Mouse (Mus musculus): Measurements from ENCODE around the gene Ntrk3. TPM values are rescaled to one million over a fixed set of nuclear protein-coding genes. Genes with fewer than 3 reads are reported as not detected.

Gene Ntrk3
- polyA plus RNA-seq, 1 experiment from 2014 or later: 0.64 TPM

GRCm38 (mm10) chr7:78515042-78515609 is 222.7 kb downstream of the Ntrk3 start:
- Histone ChIP-seq H3K27ac (no peak overlapping the region), H3K9ac (replicated peaks) (no peak overlapping the region), H3K4me3 (replicated peaks) (no peak overlapping the region), H3K27me3 (peaks cover 79% of the 10 kb centered on the region), H3K36me3 (no peaks in the 10 kb centered on the region), H3K9me3 (no peaks in the 10 kb centered on the region), H3K4me2 (no peak overlapping the region), H3K4me1 (replicated peaks) (0 out of 2 replicates have a peak, but pooled peaks cover 9% of the 10 kb centered on the region)
- 29% methylated on average over 7 of the region's 7 CpGs for WGBS
- ATAC-seq (ENCODE audit: insufficient number of reproducible peaks, insufficient read depth, low FRiP score, low TSS enrichment, low read depth): no peak; the same call in 1 of the 2 replicates

DNA sequence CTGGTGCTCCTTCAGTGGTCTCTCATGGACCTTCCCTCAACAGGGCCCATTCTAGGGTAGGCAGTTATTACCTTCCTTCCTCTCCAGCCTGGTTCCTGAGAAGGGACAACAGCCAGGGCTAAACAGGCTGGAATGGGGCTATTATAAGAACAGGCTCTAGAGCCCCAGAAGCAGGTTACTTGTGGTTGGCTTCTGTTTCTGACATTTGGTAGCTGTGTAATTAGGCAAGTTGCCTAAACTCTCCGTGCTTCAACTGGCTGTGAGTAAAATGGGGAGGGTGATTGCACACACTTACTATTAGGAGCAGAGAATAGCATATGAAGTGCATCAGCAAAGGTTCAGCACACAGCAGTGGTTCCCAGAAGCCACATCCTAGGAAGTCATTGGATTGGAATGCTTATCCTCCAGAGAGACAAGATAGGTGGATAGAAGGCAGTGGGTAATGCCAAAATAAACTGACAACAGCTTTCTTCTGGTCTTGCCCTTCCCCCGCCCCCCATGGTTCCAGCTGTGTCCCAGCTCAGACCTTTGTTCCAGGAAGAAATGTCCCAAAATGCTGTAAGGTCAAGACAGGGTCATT is 230.7 kb downstream of the Ntrk3 start:
- no peak for ATAC-seq (ENCODE audit: insufficient number of reproducible peaks, insufficient read depth, low FRiP score, low TSS enrichment, low read depth)
- Histone ChIP-seq H3K27me3 (peaks cover 51% of the 10 kb centered on the region), H3K27ac (no peak overlapping the region), H3K4me3 (replicated peaks) (no peak overlapping the region), H3K4me1 (replicated peaks) (no peaks in the 10 kb centered on the region), H3K9me3 (no peaks in the 10 kb centered on the region), H3K9ac (replicated peaks) (no peak overlapping the region), H3K4me2 (no peak overlapping the region), H3K36me3 (no peaks in the 10 kb centered on the region)
- 73% methylated on average over 2 of the region's 2 CpGs for WGBS

- Histone ChIP-seq H3K4me3 (replicated peaks) (no peak overlapping the region), H3K27me3 (peaks cover 5% of the 10 kb centered on the region), H3K27ac (no peak overlapping the region), H3K4me2 (no peak overlapping the region), H3K36me3 (no peaks in the 10 kb centered on the region), H3K9ac (replicated peaks) (no peak overlapping the region), H3K4me1 (replicated peaks) (no peaks in the 10 kb centered on the region), H3K9me3 (no peaks in the 10 kb centered on the region)
- 85% methylated on average over 5 of the region's 5 CpGs for WGBS
- no peak for ATAC-seq (ENCODE audit: insufficient number of reproducible peaks, insufficient read depth, low FRiP score, low TSS enrichment, low read depth)
These were observed 236.9 kb downstream of the Ntrk3 start for GRCm38 (mm10) chr7:78500863-78501262.

DNA sequence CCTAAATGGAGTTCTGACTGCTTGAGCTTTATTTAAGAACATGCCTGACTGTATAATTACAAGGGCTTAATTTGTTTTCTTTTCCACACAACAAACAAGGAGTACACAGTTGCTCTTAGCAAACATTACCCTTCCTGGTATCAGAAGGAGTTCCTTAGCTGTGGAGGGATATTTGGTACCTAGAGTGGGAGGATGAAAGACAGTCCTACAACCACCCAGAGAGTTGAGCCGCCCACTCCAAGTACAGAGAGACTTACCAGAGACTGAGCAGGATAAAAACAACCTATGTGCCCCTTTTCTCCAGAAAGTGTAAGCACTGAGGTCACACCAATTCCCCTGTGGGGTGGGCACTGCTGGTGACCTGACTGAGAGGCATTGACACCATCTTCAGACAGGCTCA is 237.8 kb downstream of the Ntrk3 start:
- no peak for ATAC-seq (ENCODE audit: insufficient number of reproducible peaks, insufficient read depth, low FRiP score, low TSS enrichment, low read depth)
- Histone ChIP-seq H3K36me3 (no peaks in the 10 kb centered on the region), H3K4me3 (replicated peaks) (no peak overlapping the region), H3K9me3 (no peaks in the 10 kb centered on the region), H3K4me2 (no peak overlapping the region), H3K27ac (no peak overlapping the region), H3K27me3 (peaks cover 4% of the 10 kb centered on the region), H3K9ac (replicated peaks) (no peak overlapping the region), H3K4me1 (replicated peaks) (no peaks in the 10 kb centered on the region)
- 86% methylated on average over 1 of the region's 1 CpGs for WGBS

DNA sequence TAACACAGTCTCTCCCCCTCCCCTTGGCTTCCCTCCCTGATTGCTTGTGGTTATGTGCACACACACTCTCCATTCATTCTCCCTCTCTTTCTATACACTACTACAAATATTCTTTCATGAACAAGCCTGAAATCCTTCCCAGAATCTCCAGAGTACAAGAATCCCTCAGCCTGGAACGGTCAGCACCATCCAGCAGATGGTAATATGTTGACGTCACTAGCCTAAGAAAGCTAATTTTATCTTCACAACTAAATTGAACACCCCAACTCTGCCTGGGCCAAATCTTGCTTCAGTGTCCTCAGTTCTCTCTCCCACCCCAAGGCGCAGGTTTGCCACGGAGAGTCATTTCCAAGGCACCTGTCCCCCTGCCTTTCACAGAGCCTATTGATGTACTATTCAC is 239.5 kb downstream of the Ntrk3 start:
- no peak overlapping the region for H3K27ac ChIP-seq
- no peak overlapping the region for H3K4me2 ChIP-seq
- no peaks in the 10 kb centered on the region for H3K4me1 ChIP-seq (replicated peaks)
- H3K9ac ChIP-seq (replicated peaks): no peak overlapping the region
- H3K27me3 ChIP-seq: peaks cover 4% of the 10 kb centered on the region; the same call in 1 of the 2 replicates
- WGBS: 77% methylated on average over 4 of the region's 4 CpGs
- H3K4me3 ChIP-seq (replicated peaks): no peak overlapping the region
- no peaks in the 10 kb centered on the region for H3K9me3 ChIP-seq
- no peaks in the 10 kb centered on the region for H3K36me3 ChIP-seq
- no peak for ATAC-seq (ENCODE audit: insufficient number of reproducible peaks, insufficient read depth, low FRiP score, low TSS enrichment, low read depth)

DNA sequence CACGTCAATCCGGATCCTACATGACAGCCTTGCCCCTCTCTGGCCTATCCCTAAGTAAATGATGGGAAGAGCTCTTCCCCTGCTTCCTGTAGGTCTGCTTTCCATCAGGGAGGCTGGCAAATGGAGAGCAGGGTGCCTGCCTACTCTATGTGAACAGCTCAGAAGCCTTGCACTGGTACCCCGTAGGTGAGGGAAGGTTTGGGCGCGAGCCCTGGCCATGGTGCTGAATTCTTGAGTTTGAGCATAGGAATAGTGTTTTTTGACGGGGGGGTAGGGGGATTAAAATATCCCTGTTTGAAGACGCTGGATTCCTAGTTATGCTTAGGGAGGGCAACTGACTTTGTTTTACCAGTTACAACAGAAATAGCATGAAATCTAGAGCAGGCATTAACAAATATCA is 240.0 kb downstream of the Ntrk3 start:
- H3K4me1 ChIP-seq (replicated peaks): no peaks in the 10 kb centered on the region
- no peak overlapping the region for H3K4me2 ChIP-seq
- no peak for ATAC-seq (ENCODE audit: insufficient number of reproducible peaks, insufficient read depth, low FRiP score, low TSS enrichment, low read depth)
- H3K27me3 ChIP-seq: peaks cover 4% of the 10 kb centered on the region; the same call in 1 of the 2 replicates
- no peak overlapping the region for H3K4me3 ChIP-seq (replicated peaks)
- H3K36me3 ChIP-seq: no peaks in the 10 kb centered on the region
- H3K9me3 ChIP-seq: no peaks in the 10 kb centered on the region
- no peak overlapping the region for H3K9ac ChIP-seq (replicated peaks)
- H3K27ac ChIP-seq: no peak overlapping the region
- 44% methylated on average over 7 of the region's 7 CpGs for WGBS

GRCm38 (mm10) chr7:78493591-78493990 is 244.2 kb downstream of the Ntrk3 start:
- no peak for ATAC-seq (ENCODE audit: insufficient number of reproducible peaks, insufficient read depth, low FRiP score, low TSS enrichment, low read depth)
- WGBS: 90% methylated on average over 7 of the region's 7 CpGs

GRCm38 (mm10) chr7:78491176-78491575 is 246.6 kb downstream of the Ntrk3 start:
- Histone ChIP-seq H3K4me2 (no peak overlapping the region), H3K9me3 (no peaks in the 10 kb centered on the region), H3K36me3 (no peaks in the 10 kb centered on the region), H3K27ac (no peak overlapping the region), H3K4me3 (replicated peaks) (no peak overlapping the region), H3K9ac (replicated peaks) (no peak overlapping the region), H3K4me1 (replicated peaks) (no peaks in the 10 kb centered on the region), H3K27me3 (no peaks in the 10 kb centered on the region)
- no peak for ATAC-seq (ENCODE audit: insufficient number of reproducible peaks, insufficient read depth, low FRiP score, low TSS enrichment, low read depth)
- WGBS: 40% methylated on average over 7 of the region's 7 CpGs

More at GRCm38 (mm10) chr7:78493591-78493990, 244.2 kb downstream of the Ntrk3 start:
- H3K9ac ChIP-seq (replicated peaks): no peak overlapping the region
- no peaks in the 10 kb centered on the region for H3K27me3 ChIP-seq
- no peaks in the 10 kb centered on the region for H3K36me3 ChIP-seq
- H3K9me3 ChIP-seq: no peaks in the 10 kb centered on the region
- no peaks in the 10 kb centered on the region for H3K4me1 ChIP-seq (replicated peaks)
- no peak overlapping the region for H3K4me3 ChIP-seq (replicated peaks)
- H3K27ac ChIP-seq: no peak overlapping the region
- H3K4me2 ChIP-seq: no peak overlapping the region

DNA sequence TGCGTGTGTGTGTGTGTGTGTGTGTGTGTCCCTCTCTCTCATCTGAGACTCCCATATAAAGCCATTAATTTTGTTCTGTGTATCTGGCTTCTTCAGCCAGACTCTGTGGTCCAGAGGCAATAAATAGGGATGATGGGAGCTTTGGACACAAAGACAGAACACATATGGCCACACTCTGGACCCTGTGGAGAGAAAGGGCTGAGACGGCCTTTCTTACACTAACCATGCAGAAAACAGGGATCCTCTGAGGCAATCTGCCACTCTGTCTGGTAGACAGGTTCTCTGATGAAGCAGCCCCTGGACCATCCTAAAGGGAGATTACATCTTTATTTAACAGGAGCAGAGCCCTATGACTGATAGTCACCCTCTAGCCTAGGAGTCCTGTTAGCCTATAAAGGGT is 253.5 kb downstream of the Ntrk3 start:
- H3K4me1 ChIP-seq (replicated peaks): no peaks in the 10 kb centered on the region
- H3K27ac ChIP-seq: no peak overlapping the region
- H3K9me3 ChIP-seq: no peaks in the 10 kb centered on the region
- no peak overlapping the region for H3K4me2 ChIP-seq
- no peak overlapping the region for H3K9ac ChIP-seq (replicated peaks)
- no peaks in the 10 kb centered on the region for H3K36me3 ChIP-seq
- ATAC-seq (ENCODE audit: insufficient number of reproducible peaks, insufficient read depth, low FRiP score, low TSS enrichment, low read depth): no peak
- no peak overlapping the region for H3K4me3 ChIP-seq (replicated peaks)
- 85% methylated on average over 2 of the region's 2 CpGs for WGBS
- no peaks in the 10 kb centered on the region for H3K27me3 ChIP-seq

GRCm38 (mm10) chr7:78483729-78484128 is 254.1 kb downstream of the Ntrk3 start:
- 83% methylated on average over 3 of the region's 3 CpGs for WGBS
- no peaks in the 10 kb centered on the region for H3K4me1 ChIP-seq (replicated peaks)
- H3K36me3 ChIP-seq: no peaks in the 10 kb centered on the region
- H3K9ac ChIP-seq (replicated peaks): no peak overlapping the region
- no peak overlapping the region for H3K27ac ChIP-seq
- no peak for ATAC-seq (ENCODE audit: insufficient number of reproducible peaks, insufficient read depth, low FRiP score, low TSS enrichment, low read depth)
- no peak overlapping the region for H3K4me2 ChIP-seq
- no peaks in the 10 kb centered on the region for H3K9me3 ChIP-seq
- no peaks in the 10 kb centered on the region for H3K27me3 ChIP-seq
- H3K4me3 ChIP-seq (replicated peaks): no peak overlapping the region

GRCm38 (mm10) chr7:78483061-78483460 is 254.8 kb downstream of the Ntrk3 start:
- Histone ChIP-seq H3K36me3 (no peaks in the 10 kb centered on the region), H3K4me3 (replicated peaks) (no peak overlapping the region), H3K27ac (no peak overlapping the region), H3K4me2 (no peak overlapping the region), H3K9me3 (no peaks in the 10 kb centered on the region), H3K9ac (replicated peaks) (no peak overlapping the region), H3K27me3 (no peaks in the 10 kb centered on the region), H3K4me1 (replicated peaks) (no peaks in the 10 kb centered on the region)
- 87% methylated on average over 2 of the region's 2 CpGs for WGBS
- no peak for ATAC-seq (ENCODE audit: insufficient number of reproducible peaks, insufficient read depth, low FRiP score, low TSS enrichment, low read depth)

- Histone ChIP-seq H3K4me2 (no peak overlapping the region), H3K4me1 (replicated peaks) (no peaks in the 10 kb centered on the region), H3K27me3 (no peaks in the 10 kb centered on the region), H3K9ac (replicated peaks) (no peak overlapping the region), H3K27ac (no peak overlapping the region), H3K36me3 (no peaks in the 10 kb centered on the region), H3K9me3 (no peaks in the 10 kb centered on the region), H3K4me3 (replicated peaks) (no peak overlapping the region)
- WGBS: 89% methylated on average over 2 of the region's 2 CpGs
- ATAC-seq (ENCODE audit: insufficient number of reproducible peaks, insufficient read depth, low FRiP score, low TSS enrichment, low read depth): no peak
These were observed 258.9 kb downstream of the Ntrk3 start for GRCm38 (mm10) chr7:78478881-78479280.
